Mouse (Mus musculus) Patski (cell line): ENCODE data around the gene Cap2. TPM values are rescaled to one million over a fixed set of nuclear protein-coding genes. Genes with fewer than 3 reads are reported as not detected.
A peak's percentile ranks its signal among the peaks of the same experiment; 100 is the strongest.

ENCODE experiments used
- ATAC-seq: fragments of 100-300 bp; one replicate; pipeline ENCODE4 v1.8.0; 2021
- CTCF ChIA-PET: fragments of 350-600 bp; sonication (Branson Sonifier 250); formaldehyde crosslinking; loops from one replicate; lab custom pipeline; 2022; ENCODE audit warnings: inconsistent platforms; lab: Charles Lee
- POLR2A ChIA-PET: fragments of 350-600 bp; sonication (Branson Sonifier 250); formaldehyde crosslinking; loops from one replicate; lab custom pipeline; 2022; ENCODE audit warnings: antibody characterized with exemption, inconsistent platforms; lab: Charles Lee
- DNase-seq: peaks from one replicate; pipeline ENCODE4 v3.0.0-alpha.2; 2011; ENCODE audit warnings: low read depth, low spot score
- H3K27me3 ChIP-seq: fragments of 371-371 bp; one replicate; pipeline ENCODE4 v1.5.1; 2021
- CTCF ChIP-seq: fragments of 100-300 bp; IDR thresholded peaks from one replicate; pipeline ENCODE4 v1.5.1; 2021
- in situ Hi-C: fragments of 300-500 bp; cut with MboI; formaldehyde crosslinking; loops from 3 replicates; pipeline ENCODE4 v1.11.1; 2018; ENCODE audit warnings: low pct_unique_long_range_greater_than_20kb, mixed read lengths
- polyA plus RNA-seq: library from polyadenylated mRNA; unstranded; gene quantifications from one replicate; pipeline ENCODE4 v1.2.3, GENCODE M21; 2021

Cap2 gene
- polyA plus RNA-seq, 1 experiment from 2014 or later, result not detected

DNA sequence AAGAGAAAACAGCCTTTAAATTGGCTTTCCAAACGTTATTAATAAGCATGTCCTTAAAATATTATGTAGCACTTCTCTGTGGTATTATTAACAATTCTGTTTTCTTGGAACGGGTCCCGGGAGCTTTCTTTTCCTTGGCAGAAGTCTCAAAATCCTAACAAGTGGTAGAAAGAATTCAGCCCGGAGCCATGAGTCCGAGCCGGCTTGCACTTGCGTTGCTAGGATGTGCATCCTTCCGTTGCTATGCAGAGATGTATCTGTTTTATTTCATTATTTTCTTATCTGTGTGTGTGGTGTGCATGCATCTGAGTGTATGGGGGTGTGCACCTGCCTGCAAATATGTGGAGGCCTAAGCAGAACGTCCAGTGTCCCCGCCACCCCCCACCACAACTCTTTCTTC is 126.2 kb downstream of the Cap2 start:
- ATAC-seq, result no peak
- TF ChIP-seq CTCF, result no peak
- in situ Hi-C loops, result no loop called here
- H3K27me3 ChIP-seq, result peaks cover 8% of the 10 kb centered on the region
- POLR2A ChIA-PET, result no interaction called here
- no peak for DNase-seq
- CTCF ChIA-PET, result no interaction called here

- no peak for TF ChIP-seq CTCF
- POLR2A ChIA-PET, result no interaction called here
- DNase-seq (no peak), ATAC-seq (no peak)
- CTCF ChIA-PET, result no interaction called here
- H3K27me3 ChIP-seq, result peaks cover 3% of the 10 kb centered on the region
- in situ Hi-C loops, result no loop called here
Observed at GRCm38 (mm10) chr13:46629391-46629790, 127.7 kb downstream of the Cap2 start.

GRCm38 (mm10) chr13:46632796-46633195 is 131.1 kb downstream of the Cap2 start:
- in situ Hi-C loops, result no loop called here
- DNase-seq (no peak), ATAC-seq (no peak)
- peaks cover 3% of the 10 kb centered on the region for H3K27me3 ChIP-seq
- POLR2A ChIA-PET, result no interaction called here
- no peak for TF ChIP-seq CTCF
- CTCF ChIA-PET, result no interaction called here

DNA sequence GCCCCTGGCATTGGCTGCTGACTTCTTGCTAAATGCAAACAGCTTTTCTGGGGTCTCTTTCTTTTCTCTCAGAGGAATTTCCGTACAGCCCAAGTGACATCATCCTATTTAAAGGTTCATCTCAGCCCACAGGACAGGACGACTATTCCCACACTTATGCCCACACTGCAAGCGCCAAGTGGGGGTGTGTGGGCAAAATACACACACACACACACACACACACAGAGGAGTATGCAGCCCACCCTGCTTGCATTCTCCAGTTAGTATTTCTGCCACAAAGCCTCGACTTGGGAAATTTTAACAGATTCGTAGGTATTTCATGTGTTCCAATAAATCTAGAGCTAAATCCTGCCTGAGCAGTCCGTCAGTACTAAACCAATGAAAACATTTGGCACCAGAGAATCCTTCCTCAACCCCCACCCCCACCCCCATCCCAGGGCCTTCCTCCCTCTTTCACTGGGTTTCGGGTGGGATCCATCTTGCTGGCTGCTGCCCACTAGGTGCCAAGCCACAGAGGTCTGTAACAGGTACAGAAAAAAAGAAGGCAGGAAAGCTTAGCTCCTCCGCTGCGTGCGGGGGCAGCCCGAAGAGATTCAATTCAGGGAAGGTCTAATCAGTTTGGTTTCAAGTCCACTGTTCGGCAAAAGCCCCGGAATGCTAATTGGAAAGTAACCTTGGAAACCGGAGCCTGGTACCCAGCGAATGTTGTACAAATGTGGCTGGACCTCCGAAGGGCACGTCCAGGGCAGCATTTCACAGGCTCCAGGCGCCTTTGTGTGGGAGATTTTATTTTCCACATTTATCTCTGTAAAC is 131.9 kb downstream of the Cap2 start:
- in situ Hi-C loops, result no loop called here
- ChIA-PET POLR2A (no interaction called here), CTCF (no interaction called here)
- DNase-seq, result no peak
- ATAC-seq, result no peak
- no peak for TF ChIP-seq CTCF
- peaks cover 3% of the 10 kb centered on the region for H3K27me3 ChIP-seq

GRCm38 (mm10) chr13:46634133-46634488 is 132.5 kb downstream of the Cap2 start:
- POLR2A ChIA-PET, result no interaction called here
- no peak for TF ChIP-seq CTCF
- in situ Hi-C loops, result no loop called here

DNA sequence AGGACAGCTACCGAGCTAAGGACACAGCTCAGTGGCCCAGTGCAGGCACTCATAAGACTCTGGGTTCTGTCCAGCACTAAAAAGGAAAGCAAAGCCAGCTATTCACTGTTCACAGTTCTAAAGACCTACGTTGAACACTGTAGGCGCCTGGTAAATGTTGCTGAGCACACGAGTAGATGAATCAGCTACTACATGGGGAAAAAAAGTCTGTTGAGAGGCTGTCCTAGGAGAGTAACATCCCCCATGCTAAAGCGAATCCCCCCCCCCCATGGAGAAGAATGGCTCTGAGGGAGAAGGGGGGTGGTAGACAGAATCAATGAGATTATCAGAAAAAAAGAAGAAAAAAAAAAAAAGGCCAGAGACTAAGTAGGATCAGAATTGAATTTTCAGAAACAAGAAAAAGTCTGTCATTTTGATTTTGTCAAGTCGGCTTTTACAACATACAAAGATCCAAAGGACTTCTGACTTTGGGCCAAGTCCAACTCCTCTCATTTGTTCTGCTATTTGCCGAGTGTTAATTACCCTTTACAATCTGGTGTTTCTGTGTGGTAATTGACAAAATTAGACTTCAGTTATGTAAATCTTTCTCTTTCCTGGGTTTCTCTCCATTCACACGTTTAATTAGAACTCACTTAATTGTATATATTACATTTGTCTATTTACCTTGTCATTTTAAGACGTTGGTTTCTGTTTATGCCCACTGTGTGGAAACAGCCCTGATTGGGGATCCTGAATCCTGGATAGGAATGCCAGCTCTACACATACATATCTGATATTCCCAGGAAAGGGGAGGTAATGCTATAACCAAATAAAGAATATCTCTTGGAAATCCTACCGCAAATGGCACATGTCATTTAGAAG is 139.2 kb downstream of the Cap2 start:
- ChIA-PET POLR2A (no interaction called here), CTCF (interaction anchor here (2.7 kb wide), 1 partner anchor 10 kb away, joined by 8 read pairs; no protein-coding TSS in a partner anchor)
- TF ChIP-seq CTCF, result no peak
- no peak for DNase-seq
- no peak for ATAC-seq
- no peaks in the 10 kb centered on the region for H3K27me3 ChIP-seq
- in situ Hi-C loops, result no loop called here

More at GRCm38 (mm10) chr13:46634133-46634488, 132.5 kb downstream of the Cap2 start:
- no peak for DNase-seq
- ATAC-seq, result no peak
- H3K27me3 ChIP-seq, result peaks cover 3% of the 10 kb centered on the region
- CTCF ChIA-PET, result no interaction called here

GRCm38 (mm10) chr13:46642318-46642717 is 140.7 kb downstream of the Cap2 start:
- no peak for ATAC-seq
- no peak for DNase-seq
- TF ChIP-seq CTCF, result peak; percentile 43
- ChIA-PET CTCF (interaction anchor here (2.7 kb wide), 1 partner anchor 8 kb away, joined by 8 read pairs; no protein-coding TSS in a partner anchor), POLR2A (no interaction called here)
- H3K27me3 ChIP-seq, result no peaks in the 10 kb centered on the region
- in situ Hi-C loops, result no loop called here

DNA sequence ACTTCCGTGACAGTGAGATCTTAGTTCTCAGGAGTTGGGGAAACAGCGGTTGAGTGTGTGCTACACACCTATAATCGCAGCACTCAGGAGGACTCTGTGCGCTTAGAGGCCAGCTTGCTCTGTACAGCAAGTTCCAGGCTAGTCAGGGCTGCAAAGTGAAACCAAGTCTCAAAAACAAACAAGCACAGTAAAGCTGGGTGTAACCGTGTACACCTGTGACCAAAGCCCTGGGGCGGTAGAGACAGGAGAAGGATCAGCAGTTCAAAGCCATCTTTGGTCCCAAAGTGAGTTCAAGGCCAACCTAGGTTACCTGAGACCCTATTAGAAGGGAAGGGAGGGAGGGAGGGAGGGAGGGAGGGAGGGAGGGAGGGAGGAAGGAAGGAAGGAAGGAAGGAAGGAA is 142.5 kb downstream of the Cap2 start:
- no peak for TF ChIP-seq CTCF
- DNase-seq (no peak), ATAC-seq (no peak)
- ChIA-PET CTCF (no interaction called here), POLR2A (no interaction called here)
- H3K27me3 ChIP-seq, result no peaks in the 10 kb centered on the region
- in situ Hi-C loops, result no loop called here

GRCm38 (mm10) chr13:46645476-46645875 is 143.8 kb downstream of the Cap2 start:
- no peaks in the 10 kb centered on the region for H3K27me3 ChIP-seq
- ATAC-seq (no peak), DNase-seq (no peak)
- no peak for TF ChIP-seq CTCF
- ChIA-PET POLR2A (no interaction called here), CTCF (no interaction called here)
- in situ Hi-C loops, result no loop called here

DNA sequence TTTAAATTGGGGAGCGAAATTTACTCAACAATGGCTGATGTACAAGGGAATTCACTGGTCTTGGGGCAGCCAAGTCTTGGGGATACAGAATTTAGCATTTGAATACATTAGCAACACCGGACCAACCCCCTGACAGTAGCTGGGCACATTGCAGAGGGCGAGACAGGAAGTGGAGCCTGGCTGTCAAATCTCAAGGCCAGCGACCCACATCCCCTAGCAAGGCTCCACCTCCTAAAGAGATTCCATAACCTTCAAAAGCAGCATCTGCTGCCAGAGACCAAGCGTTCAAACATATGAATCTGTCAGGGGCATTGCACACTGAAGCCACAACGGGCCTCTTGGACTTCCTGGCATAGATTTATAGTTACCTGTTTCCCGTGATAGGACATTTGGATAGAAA is 150.2 kb downstream of the Cap2 start:
- CTCF ChIA-PET, result no interaction called here
- TF ChIP-seq CTCF, result no peak
- DNase-seq (no peak), ATAC-seq (no peak)
- in situ Hi-C loops, result no loop called here
- POLR2A ChIA-PET, result no interaction called here
- no peaks in the 10 kb centered on the region for H3K27me3 ChIP-seq

GRCm38 (mm10) chr13:46652671-46653070 is 151.0 kb downstream of the Cap2 start:
- ChIA-PET POLR2A (no interaction called here), CTCF (no interaction called here)
- in situ Hi-C loops, result no loop called here
- ATAC-seq (no peak), DNase-seq (no peak)
- no peaks in the 10 kb centered on the region for H3K27me3 ChIP-seq
- no peak for TF ChIP-seq CTCF
